Mouse (Mus musculus) left cerebral cortex, postnatal 14 days (tissue): ENCODE results near the gene F2r. TPM values are rescaled to one million over a fixed set of nuclear protein-coding genes. Genes with fewer than 3 reads are reported as not detected.
A peak's percentile ranks its signal among the peaks of the same experiment; 100 is the strongest.

Experiments used
- DNase-seq, 2 experiments: peaks; one replicate each; pipeline ENCODE4 v3.0.0; 2021 to 2022; ENCODE audit warnings: low spot score in 2 of 2, mixed read lengths in 1 of 2
- intact Hi-C: fragments of 180-260 bp; cut with DNase I; formaldehyde crosslinking; loops from one replicate; pipeline ENCODE4 v1.15.1; 2025
- total RNA-seq, 2 experiments: library from RNA; stranded (reverse); gene quantifications; 2 replicates each; pipeline ENCODE4 v1.2.3; 2021

Gene F2r
- total RNA-seq, 2 experiments from 2014 or later: 5.8 to 6.7 TPM

DNA sequence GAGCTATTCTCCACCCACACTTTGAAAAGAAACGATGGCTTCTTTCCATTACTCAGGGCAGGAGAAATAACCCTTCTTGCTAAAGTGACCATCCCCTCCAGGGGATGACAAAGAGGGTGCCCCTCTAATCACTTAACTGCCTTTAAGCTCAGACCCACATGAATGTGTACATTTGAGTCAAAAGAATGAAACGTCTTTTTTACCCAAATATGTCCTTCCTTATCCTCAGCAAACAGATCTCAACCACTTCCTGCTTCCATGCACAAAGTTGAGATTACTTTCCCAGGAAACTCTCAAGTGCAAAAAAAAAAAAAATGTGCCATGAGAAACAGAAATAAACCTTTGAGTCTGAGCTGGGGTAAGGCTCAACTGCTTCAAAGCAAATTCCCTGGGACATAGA is 16.2 kb upstream of the F2r start:
- DNase-seq: no peak
- intact Hi-C loops: no loop called here

DNA sequence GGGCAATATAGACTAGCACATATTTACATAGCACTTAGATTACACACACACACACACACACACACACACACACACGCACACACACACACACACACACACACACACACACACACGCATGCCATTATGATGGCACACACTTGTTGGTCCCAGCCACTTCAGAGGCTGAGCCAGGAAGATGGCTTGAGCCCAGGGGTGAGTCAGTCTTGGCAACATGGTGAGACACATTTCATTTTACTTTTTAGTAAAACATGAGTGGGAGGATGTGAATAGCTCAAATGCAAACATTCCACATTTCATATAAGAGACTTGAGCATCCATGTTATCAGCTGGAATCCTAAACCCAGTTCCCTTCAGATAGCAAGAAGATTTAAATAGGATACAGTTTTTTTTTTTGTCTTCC is 15.1 kb upstream of the F2r start:
- intact Hi-C loops: no loop called here
- DNase-seq: peak in 1 of 2 experiments; percentile 54

DNA sequence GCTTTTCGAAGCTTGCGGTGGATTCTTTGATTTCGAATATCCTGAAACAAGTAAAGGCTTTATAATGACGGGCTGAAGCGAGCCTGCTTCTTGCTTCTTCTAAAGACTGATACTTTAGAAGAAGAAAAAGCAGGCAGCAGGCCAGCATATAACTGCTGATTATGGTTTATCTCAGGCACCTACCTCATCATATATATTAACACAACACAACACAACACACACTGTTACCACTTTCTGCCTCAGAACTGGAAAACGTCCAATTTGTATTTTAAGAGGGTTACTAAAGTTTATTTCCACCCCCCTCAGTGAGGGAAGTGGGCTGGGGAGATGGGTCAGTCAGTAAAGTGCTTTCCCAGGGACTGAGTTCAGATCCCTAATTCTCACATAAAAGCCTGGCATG is 13.9 kb upstream of the F2r start:
- intact Hi-C loops: no loop called here
- DNase-seq: no peak

DNA sequence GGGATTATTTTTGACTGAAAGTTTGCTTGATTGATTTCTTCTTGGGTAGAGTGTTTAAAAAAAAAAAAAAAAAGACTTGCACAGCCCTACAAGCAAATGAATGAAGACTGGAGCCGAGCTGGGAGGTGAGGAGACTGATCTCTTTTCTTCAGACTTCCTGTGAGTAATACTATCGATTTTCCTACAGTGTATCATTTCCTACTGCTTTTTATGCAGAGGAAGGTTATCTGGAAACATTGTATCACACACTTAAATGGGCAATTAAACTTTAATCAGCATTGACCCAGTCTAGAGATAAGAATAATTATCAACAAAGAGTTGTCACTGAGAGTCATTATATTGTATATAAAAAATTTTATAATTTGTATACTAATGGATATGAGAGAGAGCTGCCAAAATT is 12.5 kb upstream of the F2r start:
- intact Hi-C loops: no loop called here
- no peak for DNase-seq

DNA sequence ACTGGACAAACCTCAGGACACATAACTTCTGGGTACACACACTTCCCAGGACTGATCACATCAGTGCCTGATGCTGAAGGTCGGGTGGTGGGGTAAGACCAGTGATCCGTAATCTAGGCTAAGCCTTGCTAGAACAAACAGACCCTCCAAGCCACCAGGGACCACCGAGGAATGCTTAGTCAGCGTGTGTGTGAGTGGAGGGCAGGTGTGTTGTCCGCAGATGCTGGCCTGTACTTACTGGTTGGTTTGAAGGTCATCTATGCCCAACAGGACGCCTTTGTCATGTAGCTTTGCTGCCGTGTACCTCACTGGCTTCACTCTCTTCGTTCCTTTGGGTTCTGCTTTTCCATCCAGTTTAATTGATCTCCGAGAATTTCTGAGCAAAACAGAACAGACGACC is 11.5 kb upstream of the F2r start:
- no peak for DNase-seq
- intact Hi-C loops: no loop called here

DNA sequence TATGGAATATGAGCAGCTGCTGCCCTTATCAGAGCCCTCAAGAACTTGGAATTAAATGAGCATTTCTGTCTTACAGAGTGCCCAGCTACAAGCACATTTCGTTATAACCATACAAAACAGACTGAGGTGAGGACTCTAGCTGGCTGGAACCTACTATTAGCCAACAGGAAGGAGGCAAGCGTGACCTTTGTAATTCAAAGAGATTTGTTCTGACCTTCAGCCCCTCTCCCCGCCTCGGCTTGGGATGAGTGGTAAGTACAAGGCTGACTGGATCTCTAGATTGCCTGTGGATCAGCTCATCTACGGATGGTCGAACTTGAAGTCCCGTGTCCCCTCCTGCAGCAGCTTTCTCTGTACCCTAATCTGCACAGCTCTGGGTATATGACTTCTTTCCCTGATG is 8.4 kb upstream of the F2r start:
- no peak for DNase-seq
- intact Hi-C loops: no loop called here

DNA sequence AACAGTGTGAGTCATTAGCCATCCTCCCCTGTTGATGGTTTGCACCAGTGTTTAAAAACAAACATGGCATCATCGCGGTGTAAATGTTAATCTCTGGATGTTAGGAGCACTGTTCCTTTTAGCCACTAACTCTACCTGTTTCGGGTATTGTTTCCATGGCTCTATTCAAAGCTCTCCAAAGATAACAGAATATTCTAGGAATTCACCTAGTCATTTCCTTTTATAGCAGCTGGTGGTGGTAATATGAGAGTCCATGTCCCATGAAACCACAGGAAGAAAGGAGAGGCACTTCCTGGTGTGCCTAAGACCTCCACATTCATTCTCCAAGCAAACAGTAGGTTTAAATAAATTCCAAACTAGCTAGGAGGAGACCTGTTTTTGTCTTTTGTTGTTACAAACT is 4.8 kb upstream of the F2r start:
- DNase-seq: no peak
- intact Hi-C loops: no loop called here

DNA sequence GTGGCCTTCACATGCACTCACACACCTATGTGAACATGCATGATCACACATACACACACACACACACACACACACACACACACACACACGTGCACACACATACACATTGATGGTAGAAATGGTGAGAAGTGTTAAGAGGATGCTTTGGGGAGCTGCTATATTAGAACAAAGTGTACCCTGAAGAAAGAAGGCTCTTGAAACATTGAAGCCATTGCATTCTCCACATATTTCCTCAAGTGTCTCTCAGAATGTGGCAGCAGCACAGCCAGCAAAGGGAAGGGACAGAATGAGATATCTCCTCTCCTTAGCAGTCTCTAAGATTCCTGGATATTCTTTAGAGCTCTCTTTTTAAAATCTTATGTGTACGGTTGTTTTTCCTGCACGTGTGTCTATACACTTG is 3.3 kb upstream of the F2r start:
- intact Hi-C loops: no loop called here
- no peak for DNase-seq

DNA sequence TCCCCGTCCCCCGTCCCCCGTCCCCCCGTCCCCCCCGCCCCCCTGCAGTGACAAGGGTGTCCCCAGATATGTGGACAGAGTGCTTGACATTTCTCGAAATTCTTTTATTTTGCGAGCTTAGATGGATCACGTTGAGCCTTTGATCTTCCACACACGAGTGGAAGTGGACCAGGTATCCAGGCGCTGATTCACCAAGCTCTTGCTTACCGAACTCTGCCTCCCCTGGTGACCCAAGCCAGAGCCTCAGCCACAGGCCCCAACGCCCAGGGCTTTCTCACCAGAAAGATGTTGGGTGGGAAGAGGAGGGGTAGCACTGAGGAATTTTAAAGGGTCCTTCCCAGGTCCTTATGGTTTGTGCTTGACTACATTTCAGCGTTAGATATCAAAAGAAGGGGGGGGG is 572 bp upstream of the F2r start:
- no peak for DNase-seq
- intact Hi-C loops: no loop called here

DNA sequence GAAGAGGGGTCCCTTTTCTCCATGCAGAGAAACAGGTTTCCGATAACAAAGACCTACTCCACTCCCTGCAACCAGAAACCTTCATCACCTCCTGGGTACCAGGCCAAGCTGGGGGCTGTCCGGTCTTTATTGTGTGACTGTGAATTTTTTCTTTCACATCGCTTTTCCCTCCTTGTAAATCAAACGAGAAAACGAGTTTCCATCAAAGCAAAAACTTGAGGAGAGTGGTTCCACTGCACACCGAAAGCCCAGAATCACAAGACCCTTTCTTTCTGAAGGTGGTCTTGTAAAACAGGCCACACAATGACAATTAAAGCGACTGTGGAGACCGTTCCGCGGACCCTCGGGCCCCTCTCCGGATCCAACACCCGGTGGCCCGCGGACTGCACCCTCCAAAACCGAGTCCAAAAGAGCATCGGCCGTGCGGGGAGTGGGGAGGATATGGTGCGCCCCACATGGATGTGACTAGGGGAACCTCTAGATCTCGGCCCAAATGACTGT is 566 bp downstream of the F2r start:
- DNase-seq: no peak
- intact Hi-C loops: no loop called here

DNA sequence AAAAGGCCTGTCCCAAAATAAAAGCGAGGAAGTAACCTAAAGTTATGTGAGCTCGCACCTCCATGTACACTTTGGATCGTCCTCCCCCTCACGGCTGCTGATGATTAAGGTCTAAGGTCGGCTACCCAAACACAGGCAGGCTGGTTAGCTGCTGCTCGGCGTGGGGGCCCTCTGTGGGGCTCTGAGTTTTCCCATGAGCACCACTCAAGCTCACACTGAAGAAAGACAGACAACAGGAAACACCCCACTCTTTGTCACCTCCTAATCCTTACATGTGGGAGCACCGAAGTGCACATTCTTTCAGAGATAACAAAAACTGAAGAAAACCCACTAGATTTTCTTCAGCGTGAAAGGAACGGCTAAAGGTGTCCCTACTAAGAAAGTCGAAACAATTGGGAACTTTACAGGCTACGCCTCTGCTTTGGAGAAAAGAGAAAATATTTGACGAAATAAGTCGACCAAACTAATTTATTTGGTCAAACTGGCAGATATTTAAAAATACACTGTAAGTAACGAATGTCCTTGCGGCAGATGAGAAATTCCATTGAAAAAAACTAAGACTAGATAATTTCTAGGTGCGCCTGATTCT is 1.1 kb downstream of the F2r start:
- intact Hi-C loops: no loop called here
- no peak for DNase-seq

DNA sequence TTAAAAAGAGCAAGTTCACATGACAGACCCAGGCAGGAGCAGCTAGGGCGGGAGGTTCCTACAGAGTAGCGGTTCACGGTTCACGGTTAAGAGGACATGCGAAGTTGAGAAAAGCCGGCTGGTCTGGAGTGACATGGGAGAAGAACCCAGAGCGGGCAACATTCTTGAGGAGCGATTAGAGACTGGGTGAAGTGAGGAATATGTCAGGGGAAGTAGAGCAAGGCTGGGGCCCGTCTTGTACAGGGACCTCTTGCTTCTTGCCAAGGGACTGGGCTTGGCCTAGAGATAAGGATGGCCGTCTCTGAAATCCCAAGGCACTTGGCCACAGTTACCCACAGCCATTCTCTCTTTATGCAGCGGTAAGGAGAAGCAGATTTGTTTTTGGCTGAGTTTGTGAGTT is 1.8 kb downstream of the F2r start:
- no peak for DNase-seq
- intact Hi-C loops: no loop called here

DNA sequence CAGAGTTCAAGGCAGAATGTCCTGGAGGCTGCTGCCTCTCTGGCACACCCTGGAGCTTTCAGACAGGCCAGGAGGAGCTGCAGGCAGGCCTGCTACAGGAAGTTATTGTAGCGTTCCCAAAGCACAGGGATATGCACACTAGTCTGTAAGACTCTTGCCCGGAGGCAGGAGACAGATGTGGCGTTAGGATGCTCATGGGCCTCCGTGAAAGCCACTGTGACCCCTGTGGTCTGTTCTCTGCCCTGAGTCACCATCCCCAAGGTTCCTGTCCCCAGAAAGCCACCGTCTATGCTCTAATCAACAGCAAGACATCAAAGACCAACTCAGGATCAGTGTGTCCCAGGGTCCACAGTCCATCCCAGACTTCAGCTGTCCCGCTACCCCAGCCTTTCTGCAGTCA is 3.5 kb downstream of the F2r start:
- no peak for DNase-seq
- intact Hi-C loops: no loop called here

DNA sequence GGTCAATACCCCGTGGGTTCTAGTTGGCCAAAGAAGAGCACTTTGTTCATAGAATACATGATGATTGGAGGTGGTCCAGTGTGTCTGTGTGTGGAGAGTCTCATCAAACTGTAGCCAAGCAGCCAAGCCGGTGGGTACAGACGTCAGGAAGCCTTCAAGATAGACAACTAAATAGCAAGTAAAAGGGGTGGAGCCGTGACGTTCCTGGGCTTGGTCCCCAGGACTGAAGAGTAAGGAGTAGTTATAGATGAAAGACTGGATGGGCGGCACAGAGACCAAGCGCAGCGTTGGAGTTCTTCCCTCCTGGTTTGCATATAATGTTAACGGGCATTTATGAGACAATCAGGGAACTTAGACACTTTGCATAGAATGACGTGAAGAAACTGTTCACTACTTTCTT is 6.0 kb downstream of the F2r start:
- DNase-seq: no peak
- intact Hi-C loops: no loop called here

DNA sequence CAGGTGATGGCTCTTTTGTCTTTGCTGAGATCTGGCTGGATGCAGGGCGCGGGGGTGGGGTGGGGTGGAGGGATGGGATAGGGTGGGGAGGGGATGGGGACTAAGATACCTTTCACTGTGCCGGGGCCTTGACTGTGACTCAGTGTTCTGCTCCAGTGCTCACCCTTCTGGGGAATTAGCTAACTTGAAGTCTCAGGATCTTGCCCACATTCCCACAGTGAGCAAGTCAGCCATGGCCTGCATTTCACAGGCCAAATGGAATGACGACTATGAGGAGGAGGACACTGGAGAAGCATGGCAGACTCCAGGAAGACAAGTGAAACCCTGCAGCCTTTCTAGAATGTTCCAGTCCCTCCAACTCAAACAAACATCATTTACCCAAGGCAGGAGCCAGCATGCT is 6.5 kb downstream of the F2r start:
- intact Hi-C loops: no loop called here
- DNase-seq: no peak

DNA sequence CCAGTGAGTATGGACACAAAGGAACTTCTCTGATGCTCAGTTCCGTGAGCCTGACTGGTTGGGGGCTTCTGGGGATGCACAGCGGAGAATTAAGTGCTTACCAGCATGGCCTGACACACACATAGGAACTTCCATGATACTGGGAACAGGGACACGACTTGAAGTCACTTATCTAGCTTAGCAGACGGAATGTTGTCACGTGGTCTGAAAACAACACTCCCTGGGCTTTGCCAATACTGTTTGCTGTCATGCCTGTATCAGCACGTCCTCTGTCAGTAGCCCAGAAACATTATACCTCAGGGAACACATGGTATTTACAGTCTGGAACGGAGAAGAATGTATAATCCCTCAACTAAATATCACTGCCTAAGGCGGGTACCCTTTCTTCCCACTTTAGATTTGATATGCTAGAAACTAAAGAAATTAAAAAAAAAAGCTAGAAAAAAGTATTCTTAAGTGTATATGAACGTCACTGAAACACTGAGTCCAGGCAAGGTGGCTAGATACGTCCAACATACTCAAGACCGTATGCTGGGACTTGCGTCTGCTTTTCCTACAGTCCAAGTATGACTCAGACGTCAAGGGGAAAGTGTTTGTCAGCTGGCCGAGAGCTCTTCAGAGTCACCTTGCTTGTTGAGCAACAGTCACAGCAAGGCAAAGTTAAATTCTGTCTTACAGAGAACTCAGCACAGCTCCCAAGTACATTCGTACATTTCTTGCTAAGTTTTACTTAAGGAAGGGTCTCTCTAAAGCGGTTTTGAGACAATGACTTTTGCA is 7.3 kb downstream of the F2r start:
- no peak for DNase-seq
- intact Hi-C loops: no loop called here

DNA sequence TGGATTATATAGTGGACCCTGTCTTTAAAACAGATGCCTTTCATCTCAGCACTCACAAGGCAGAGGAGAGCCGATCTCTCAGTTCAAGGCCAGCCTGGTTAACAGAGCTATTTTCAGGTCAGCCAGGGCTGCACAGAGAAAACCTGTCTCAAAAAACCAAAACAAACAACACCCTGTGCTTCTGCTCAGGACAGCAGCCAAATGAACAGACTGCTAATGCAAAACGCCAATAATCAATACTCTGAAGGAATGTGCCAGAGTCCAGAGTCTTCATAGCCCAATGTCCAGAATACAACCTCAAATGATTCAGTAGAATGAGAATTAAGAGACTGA is 9.2 kb downstream of the F2r start:
- DNase-seq: no peak
- intact Hi-C loops: no loop called here

DNA sequence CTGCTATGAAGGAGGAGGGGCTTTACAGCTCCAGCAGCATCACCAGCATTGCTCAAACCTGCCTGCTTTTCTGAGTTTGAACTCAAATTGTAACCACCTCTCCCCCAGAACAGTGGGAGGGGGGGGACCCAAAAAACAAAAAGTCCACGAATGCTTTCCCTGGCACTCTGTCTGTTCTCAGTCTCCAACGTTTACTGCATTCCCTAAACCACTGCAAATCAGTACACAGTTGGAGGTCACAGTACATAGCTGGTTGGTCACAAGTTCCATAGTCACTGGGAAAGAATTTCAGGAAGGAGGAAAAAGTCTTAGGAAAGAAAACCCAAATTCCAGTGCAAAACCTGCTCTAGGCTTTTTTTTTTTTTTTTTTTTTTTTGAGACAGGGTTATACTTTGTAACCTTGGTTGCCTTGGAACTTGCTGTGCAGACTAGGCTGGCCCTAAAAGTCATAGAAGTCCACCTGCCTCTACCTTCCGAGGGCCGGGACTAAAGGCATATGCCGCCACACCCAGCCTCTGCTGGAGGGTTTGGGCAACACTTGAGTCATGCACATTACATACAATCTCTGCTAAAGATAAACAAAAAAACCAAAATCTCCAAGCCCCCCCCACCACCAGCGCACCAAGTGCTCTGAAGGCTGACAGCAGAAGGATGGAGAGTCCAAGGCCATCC is 9.7 kb downstream of the F2r start:
- intact Hi-C loops: no loop called here

DNA sequence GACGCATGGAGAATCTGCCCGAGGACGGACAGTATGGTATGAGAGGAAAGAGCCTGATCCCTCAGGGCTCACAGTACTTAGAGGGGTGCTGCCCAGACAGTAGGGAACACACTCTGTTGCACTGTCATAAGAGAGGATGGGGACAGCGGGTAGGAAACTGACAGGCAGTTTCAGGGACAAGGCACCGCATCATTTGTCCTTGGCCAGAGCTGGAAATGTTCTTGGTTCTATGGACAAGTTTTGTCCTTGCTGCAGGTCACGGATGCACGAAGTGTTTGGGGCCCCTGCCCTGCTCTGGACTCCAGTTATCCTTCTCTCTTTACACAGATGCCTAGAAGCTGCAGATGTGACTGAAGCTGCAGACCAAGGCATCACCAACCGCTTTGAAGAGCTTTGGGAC is 11.3 kb downstream of the F2r start:
- intact Hi-C loops: no loop called here
- no peak for DNase-seq

More for the DNA sequence above, 9.7 kb downstream of the F2r start:
- no peak for DNase-seq

DNA sequence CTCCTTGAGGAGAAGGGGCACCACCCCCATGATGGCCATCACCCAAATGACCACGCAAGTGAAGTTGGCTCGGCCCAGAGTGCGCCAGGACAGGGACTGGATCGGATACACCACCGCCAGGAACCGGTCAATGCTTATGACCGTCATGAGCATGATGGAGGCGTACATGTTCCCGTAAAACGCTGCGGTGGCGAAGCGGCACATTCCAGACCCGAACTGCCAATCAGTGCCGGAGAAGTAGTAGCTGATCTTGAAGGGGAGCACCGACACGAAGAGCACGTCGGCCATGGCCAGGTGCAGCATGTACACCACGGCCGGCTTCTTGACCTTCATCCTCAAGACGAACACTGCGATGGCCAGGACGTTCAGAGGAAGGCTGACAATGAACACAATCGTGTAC is 14.0 kb downstream of the F2r start:
- intact Hi-C loops: no loop called here

DNA sequence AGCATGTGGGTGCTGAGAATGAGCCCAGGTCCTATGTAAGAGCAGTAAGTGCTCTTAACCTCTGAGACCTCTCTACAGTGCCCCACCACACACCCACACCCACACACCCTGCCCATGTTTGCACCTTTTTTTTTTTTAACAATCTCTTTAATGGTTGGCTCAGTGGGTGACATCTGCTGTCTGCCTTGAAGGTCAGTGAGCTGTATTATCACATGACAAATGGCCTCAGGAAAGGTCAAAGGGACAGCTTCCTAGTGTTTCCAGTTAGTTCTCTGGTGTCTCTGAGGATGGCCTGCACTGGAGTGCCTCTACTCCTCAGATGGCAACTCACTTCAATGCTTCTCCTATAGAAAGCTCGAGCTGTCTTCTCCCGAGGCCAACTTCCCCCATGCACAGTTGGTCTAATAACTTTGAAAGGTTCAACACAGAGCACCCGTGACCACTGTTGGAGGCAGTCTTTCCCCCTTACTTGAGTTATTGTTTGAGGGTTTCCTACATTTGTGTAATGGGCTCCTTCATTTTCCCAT is 18.4 kb downstream of the F2r start:
- DNase-seq: no peak
- intact Hi-C loops: no loop called here

More for the DNA sequence above, 14.0 kb downstream of the F2r start:
- no peak for DNase-seq
